Mouse (Mus musculus) ES-Bruce4 (cell line): ENCODE measurements at regions not wholly inside any gene's neighbourhood (a gene's known extent, or its start where the extent isn't known, plus 50 kb on each side); places are given as distances from the start of the nearest gene placed in this dataset.

ENCODE experiments used
- CTCF ChIP-seq: IDR thresholded peaks from one replicate; pipeline ENCODE4 v1.8.1; 2011; ENCODE audit warnings: low read depth, low read length
- EP300 ChIP-seq: IDR thresholded peaks from 2 replicates; pipeline ENCODE4 v1.6.1; 2011; ENCODE audit warnings: low read depth, low read length; ENCODE audit not compliant: insufficient read depth
- POLR2A ChIP-seq: IDR thresholded peaks from one replicate; pipeline ENCODE4 v1.8.1; 2011; ENCODE audit warnings: low read length; ENCODE audit not compliant: insufficient read depth

DNA sequence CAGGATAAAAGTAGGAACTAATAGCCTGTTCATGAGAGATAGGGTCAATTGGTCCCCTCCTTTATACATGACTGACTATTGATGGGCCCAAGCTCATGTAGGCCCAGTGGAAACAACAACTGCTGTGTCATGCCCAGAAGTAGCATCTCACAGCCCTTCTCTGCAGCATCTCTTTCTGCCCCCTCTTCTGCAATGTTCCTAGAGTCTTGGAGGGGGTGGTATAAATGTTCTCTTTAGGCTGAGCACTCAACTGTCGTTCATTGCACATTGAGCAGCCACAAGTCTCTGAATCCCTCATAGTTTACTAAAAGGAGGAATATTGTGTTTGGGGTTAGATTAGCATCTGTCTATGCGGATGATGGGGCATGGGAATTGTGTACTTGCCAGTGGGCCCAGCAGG, 324.1 kb downstream of the Phkb start:
- no peak for TF ChIP-seq POLR2A
- TF ChIP-seq CTCF, result no peak
- no peak for TF ChIP-seq EP300
